Mouse (Mus musculus): Measurements from ENCODE around the gene Copz1. TPM values are rescaled to one million over a fixed set of nuclear protein-coding genes. Genes with fewer than 3 reads are reported as not detected.

Gene Copz1
- total and polyA plus RNA-seq, 3 experiments = 80.0 to 271 (median 148) TPM

DNA sequence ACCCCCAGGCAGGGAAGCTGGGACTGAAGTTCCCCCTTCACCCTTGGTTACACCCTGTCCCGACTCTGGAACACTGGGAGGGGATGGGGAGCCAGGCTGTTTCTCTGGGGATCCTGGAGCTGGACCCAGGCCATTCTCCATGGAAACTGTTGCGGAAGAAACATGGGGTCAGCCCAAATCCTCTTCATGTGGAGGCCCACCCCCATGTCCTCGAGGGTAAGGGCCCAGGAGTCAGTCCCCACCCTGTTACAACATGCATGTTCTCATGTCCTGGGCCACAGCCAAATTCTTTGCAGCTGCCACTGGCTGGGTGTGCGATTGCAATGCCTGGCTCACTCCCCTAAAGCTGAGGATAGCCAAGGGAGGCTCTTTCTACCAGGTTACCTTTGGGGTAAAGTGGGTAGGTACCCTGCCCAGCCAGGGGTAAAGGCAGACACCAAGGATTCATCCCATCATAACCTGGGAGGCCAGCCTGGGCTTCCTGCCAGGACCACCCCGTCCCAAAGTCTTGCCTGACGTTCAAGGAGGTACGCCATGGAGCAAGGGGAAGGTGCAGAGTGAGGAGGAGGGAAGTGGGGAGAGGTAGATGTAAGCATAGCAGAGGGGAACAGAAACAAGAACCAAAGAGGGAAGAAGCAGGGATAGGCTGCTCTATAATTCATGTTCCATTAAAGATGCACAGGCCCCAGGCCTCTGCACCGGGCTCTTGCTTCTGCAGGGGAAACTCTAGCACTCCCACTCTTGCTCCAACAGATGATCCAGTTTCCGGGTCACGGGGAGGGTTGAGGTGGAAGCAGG, 43.7 kb downstream of the Copz1 start:
- Histone ChIP-seq H3K9ac (ENCODE audit: insufficient read depth, low read depth) (no peak overlapping the region), H3K79me2 (replicated peaks; ENCODE audit: control insufficient read depth, extremely low read depth, insufficient read depth, poor library complexity, severe bottlenecking) (no peaks in the 10 kb centered on the region), H3K9me3 (replicated peaks; ENCODE audit: low read length) (no peaks in the 10 kb centered on the region), H3K27ac (ENCODE audit: insufficient read depth, low read depth) (no peak overlapping the region), H3K36me3 (replicated peaks in 1 of 2; ENCODE audit: control insufficient read depth in 1 of 2, insufficient read depth in 1 of 2, low read length in 1 of 2) (peaks cover 10 to 77% of the 10 kb centered on the region in 2 experiments), H3K4me3 (replicated peaks in 1 of 3; ENCODE audit: low read depth in 2 of 3, low read length in 2 of 3, poor library complexity in 1 of 3) (no peak overlapping the region), H3K4me1 (ENCODE audit: control insufficient read depth in 1 of 2, insufficient read depth in 2 of 2) (peaks cover 0 to 18% of the 10 kb centered on the region in 2 experiments; a peak in 2 of 4 replicates), H3K27me3 (replicated peaks) (no peaks in the 10 kb centered on the region), H3K4me2 (ENCODE audit: insufficient read depth, low read depth, poor library complexity, severe bottlenecking) (no peak overlapping the region)
- dilution Hi-C loops (cut with MboI; ENCODE audit: extremely low pct_ligation_motif_present, extremely low pct_unique_long_range_greater_than_20kb, low sequenced_read_pairs) = no loop called here
- no peak for DNase-seq (ENCODE audit: extremely low read depth)
- in situ Hi-C loops (cut with MboI; ENCODE audit: low pct_ligation_motif_present, low pct_unique_long_range_greater_than_20kb, low sequenced_read_pairs) = loop anchor here (5.0 to 10.0 kb wide), 2 partner anchors 34 to 331 kb away; no protein-coding TSS in a partner anchor
- TF ChIP-seq ZC3H11A (IDR thresholded peaks at IDR 0.05; ENCODE audit: low read depth, low read length) (no peak), POLR2A (IDR thresholded peaks at IDR 0.05; ENCODE audit: low read depth, low read length) (no peak), RCOR1 (conservative IDR thresholded peaks at IDR 0.05; ENCODE audit: low read depth, low read length) (no peak), NELFE (IDR thresholded peaks at IDR 0.05; ENCODE audit: low read depth, low read length) (no peak), SIN3A (IDR thresholded peaks at IDR 0.05; ENCODE audit: low read length) (no peak), MYC (IDR thresholded peaks at IDR 0.05; ENCODE audit: low read depth, low read length) (no peak), IRF4 (IDR thresholded peaks at IDR 0.05; ENCODE audit: low read depth, low read length) (no peak), TBP (conservative IDR thresholded peaks at IDR 0.05; ENCODE audit: low read depth, low read length) (no peak), RAD21 (IDR thresholded peaks at IDR 0.05; ENCODE audit: low read depth, low read length) (no peak), KAT2A (IDR thresholded peaks at IDR 0.05; ENCODE audit: insufficient replicate concordance, low read length) (no peak), ZKSCAN1 (IDR thresholded peaks at IDR 0.05; ENCODE audit: borderline replicate concordance, low read depth, low read length) (no peak), ZMIZ1 (IDR thresholded peaks at IDR 0.05; ENCODE audit: low read depth, low read length) (no peak), POLR2AphosphoS2 (IDR thresholded peaks at IDR 0.05; ENCODE audit: low read depth, low read length) (no peak), CTCF (conservative IDR thresholded peaks at IDR 0.05 in 1 of 2, IDR thresholded peaks at IDR 0.05 in 1 of 2; ENCODE audit: low read depth in 2 of 2, low read length in 2 of 2) (no peak), MAZ (IDR thresholded peaks at IDR 0.05; ENCODE audit: low read depth, low read length) (no peak), HCFC1 (IDR thresholded peaks at IDR 0.05; ENCODE audit: low read depth, low read length) (no peak), USF1 (IDR thresholded peaks at IDR 0.05; ENCODE audit: low read depth, low read length) (no peak), E2F4 (IDR thresholded peaks at IDR 0.05; ENCODE audit: insufficient replicate concordance, low read depth, low read length) (no peak)

DNA sequence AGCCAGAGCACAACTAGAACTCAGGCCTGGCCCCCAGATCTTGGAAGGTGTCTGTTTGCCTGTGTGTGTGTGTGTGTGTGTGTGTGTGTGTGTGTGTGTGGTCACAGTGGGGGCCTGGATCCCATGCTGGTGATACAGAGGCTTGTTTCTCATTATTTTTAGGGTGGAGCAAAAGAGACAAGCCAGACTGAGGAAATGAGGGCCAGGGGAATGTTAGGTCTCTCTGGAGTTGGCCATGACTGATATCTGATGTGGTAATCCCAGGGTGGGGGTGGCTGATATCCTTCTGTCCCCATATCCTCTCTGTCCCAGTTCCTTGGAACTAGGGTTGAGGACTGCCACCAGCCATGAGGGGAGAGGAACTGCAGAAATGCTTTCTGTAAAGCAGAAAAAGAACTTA, 44.6 kb downstream of the Copz1 start:
- dilution Hi-C loops (cut with MboI; ENCODE audit: extremely low pct_ligation_motif_present, extremely low pct_unique_long_range_greater_than_20kb, low sequenced_read_pairs) (no loop called here), in situ Hi-C loops (cut with MboI; ENCODE audit: low pct_ligation_motif_present, low pct_unique_long_range_greater_than_20kb, low sequenced_read_pairs) (loop anchor here (5.0 to 10.0 kb wide), 2 partner anchors 35 to 332 kb away; no protein-coding TSS in a partner anchor)
- Histone ChIP-seq H3K4me1 (ENCODE audit: control insufficient read depth in 1 of 2, insufficient read depth in 2 of 2) (peaks cover 0 to 12% of the 10 kb centered on the region in 2 experiments; a peak in 2 of 4 replicates), H3K9ac (ENCODE audit: insufficient read depth, low read depth) (no peak overlapping the region), H3K79me2 (replicated peaks; ENCODE audit: control insufficient read depth, extremely low read depth, insufficient read depth, poor library complexity, severe bottlenecking) (no peaks in the 10 kb centered on the region), H3K27me3 (replicated peaks) (no peaks in the 10 kb centered on the region), H3K4me3 (replicated peaks in 1 of 3; ENCODE audit: low read depth in 2 of 3, low read length in 2 of 3, poor library complexity in 1 of 3) (no peak overlapping the region), H3K4me2 (ENCODE audit: insufficient read depth, low read depth, poor library complexity, severe bottlenecking) (no peak overlapping the region), H3K9me3 (replicated peaks; ENCODE audit: low read length) (no peaks in the 10 kb centered on the region), H3K36me3 (replicated peaks in 1 of 2; ENCODE audit: control insufficient read depth in 1 of 2, insufficient read depth in 1 of 2, low read length in 1 of 2) (peaks cover 10 to 85% of the 10 kb centered on the region in 2 experiments), H3K27ac (ENCODE audit: insufficient read depth, low read depth) (no peak overlapping the region)
- TF ChIP-seq UBTF (IDR thresholded peaks at IDR 0.05; ENCODE audit: low read depth, low read length) = no peak
- TF ChIP-seq ZNF384 (IDR thresholded peaks at IDR 0.05; ENCODE audit: low read depth, low read length) = no peak
- no peak for TF ChIP-seq ETS1 (conservative IDR thresholded peaks at IDR 0.05; ENCODE audit: low read depth, low read length)
- TF ChIP-seq HCFC1 (IDR thresholded peaks at IDR 0.05; ENCODE audit: low read depth, low read length) = no peak
- no peak for TF ChIP-seq RAD21 (IDR thresholded peaks at IDR 0.05; ENCODE audit: low read depth, low read length)
- TF ChIP-seq MAX (IDR thresholded peaks at IDR 0.05; ENCODE audit: low read length) = no peak
- no peak for TF ChIP-seq SMC3 (IDR thresholded peaks at IDR 0.05; ENCODE audit: low read depth, low read length)
- TF ChIP-seq SIN3A (IDR thresholded peaks at IDR 0.05; ENCODE audit: low read length) = no peak
- TF ChIP-seq PAX5 (IDR thresholded peaks at IDR 0.05; ENCODE audit: low read length) = no peak
- no peak for TF ChIP-seq TBP (conservative IDR thresholded peaks at IDR 0.05; ENCODE audit: low read depth, low read length)
- TF ChIP-seq MEF2A (IDR thresholded peaks at IDR 0.05; ENCODE audit: borderline replicate concordance, low read depth, low read length) = no peak
- TF ChIP-seq ELF1 (IDR thresholded peaks at IDR 0.05; ENCODE audit: low read depth, low read length) = no peak
- TF ChIP-seq USF2 (conservative IDR thresholded peaks at IDR 0.05; ENCODE audit: low read depth, low read length) = no peak
- DNase-seq (ENCODE audit: extremely low read depth) = no peak
